Mouse (Mus musculus): ENCODE measurements at regions not wholly inside any gene's neighbourhood (a gene's known extent, or its start where the extent isn't known, plus 50 kb on each side); places are given as distances from the start of the nearest gene placed in this dataset.

GRCm38 (mm10) chr2:136617138-136617537, 96.1 kb upstream of the Snap25 start:
- DNase-seq (ENCODE audit: low spot score), result no peak

DNA sequence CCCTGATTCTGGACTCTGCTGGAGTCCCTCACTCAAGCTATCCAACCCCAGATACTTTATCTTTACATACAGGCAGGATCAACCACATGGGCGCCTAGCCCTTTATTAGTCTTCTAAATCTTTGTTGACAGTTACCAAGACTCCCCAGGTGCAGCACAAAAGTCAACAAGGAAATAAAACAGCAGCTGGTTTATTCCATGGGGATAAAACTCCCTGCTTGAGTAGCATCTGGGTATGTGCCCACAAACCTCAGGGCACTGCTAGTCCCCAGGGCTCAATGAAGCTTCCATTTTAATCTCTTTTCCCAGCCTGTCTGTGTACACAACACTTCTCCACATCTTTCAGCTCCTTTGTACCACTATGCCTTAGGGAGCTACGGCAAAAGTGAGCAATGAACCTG, 95.1 kb upstream of the Snap25 start:
- no peak for DNase-seq (ENCODE audit: low spot score)

DNA sequence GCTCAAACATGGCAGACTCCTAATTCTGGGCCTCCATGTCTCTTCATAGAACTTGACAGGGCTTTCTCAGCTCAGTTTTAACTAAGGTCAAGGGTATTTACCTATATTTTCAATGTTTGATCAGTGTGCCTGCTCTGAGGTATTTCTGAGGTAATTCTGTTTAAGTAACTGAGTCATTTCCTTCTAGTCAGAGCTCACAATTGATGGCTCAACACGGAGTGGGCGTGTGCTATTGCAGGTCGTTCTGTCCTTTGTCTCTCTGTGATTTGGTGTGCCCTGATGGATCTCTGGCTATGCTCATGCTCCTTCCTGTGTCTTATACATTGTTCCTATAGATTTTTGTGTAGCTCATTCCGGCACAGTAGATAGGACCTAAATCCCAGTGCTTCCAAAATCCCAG, 92.9 kb upstream of the Snap25 start:
- DNase-seq (ENCODE audit: low spot score), result no peak

DNA sequence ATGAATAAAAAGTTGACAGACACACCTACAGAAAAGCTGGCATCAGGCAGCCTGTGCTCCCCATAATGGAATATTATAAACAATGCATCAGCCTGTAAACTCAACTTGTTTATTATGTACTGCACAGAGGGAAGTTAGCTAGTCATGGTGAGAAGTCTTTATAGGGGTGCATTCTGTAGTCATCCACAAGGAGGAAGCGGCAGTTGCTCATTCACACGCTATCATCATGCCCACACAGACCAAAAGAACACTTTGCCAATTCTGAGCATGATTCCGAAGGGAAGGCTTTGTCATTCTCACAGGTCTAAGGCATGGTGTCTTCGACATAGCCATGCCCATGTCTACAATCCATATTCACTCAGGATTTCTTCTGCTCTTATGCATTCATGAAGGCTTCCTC, 92.3 kb upstream of the Snap25 start:
- no peak for DNase-seq (ENCODE audit: low spot score)

- DNase-seq (ENCODE audit: low spot score), result no peak
These were observed 89.3 kb upstream of the Snap25 start for GRCm38 (mm10) chr2:136623808-136624489.

GRCm38 (mm10) chr2:136624490-136624850, 88.8 kb upstream of the Snap25 start:
- no peak for DNase-seq (ENCODE audit: low spot score)

GRCm38 (mm10) chr2:136646917-136647316, 66.3 kb upstream of the Snap25 start:
- DNase-seq (ENCODE audit: low spot score), result no peak

DNA sequence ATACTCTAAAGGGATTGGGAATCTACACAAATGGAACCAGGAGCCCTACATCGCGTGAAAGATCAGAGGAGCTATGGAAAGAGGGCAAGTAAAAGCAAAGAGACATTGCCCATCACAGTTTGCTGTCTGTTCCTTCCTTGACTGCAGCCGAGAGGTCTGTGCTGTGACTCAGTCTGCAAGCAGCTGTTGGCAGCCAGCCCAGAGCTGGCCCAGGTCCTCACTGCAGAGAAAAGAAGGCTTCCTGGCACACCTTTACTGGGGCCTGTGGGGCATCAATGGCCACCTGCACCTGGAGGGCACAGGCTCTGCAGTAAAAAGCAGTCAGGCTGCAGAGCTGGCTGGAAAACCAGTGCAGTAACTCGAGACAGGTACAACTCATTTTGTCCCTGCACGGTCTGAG, 64.6 kb upstream of the Snap25 start:
- peak; percentile 74 for DNase-seq (ENCODE audit: low spot score)

DNA sequence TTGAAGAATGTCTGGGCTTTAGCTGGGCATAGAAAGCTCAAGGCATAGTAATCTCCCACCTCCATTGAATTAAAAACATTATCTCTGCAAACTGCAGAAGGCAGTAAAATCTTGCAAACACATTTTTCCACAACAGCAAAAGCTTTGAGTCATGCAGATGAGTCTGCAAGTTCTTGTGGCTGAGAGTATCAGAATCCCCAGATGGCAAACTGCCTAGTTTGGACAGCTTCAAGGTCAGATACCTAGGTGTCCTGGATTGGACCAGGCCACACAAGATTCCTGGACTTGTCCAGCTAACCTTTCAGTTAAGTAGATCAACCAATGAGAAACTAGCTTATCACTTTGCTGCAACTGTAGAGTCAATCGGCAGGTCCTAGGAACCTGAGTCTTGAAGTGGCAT, 62.5 kb upstream of the Snap25 start:
- no peak for DNase-seq (ENCODE audit: low spot score)

- DNase-seq (ENCODE audit: low spot score), result peak; percentile 30
These were observed 60.8 kb upstream of the Snap25 start for GRCm38 (mm10) chr2:136652206-136653003.
